Mouse (Mus musculus) kidney, adult 2 months (tissue): ENCODE measurements at regions not wholly inside any gene's neighbourhood (a gene's known extent, or its start where the extent isn't known, plus 50 kb on each side); places are given as distances from the start of the nearest gene placed in this dataset.

ENCODE experiments used
- CTCF ChIP-seq: fragments of 200-500 bp; conservative IDR thresholded peaks from 2 replicates; pipeline ENCODE4 v1.5.1; 2011; ENCODE audit warnings: low read depth, mild to moderate bottlenecking, control low read depth, low read length, moderate library complexity, mixed read lengths; ENCODE audit not compliant: insufficient read depth, insufficient read length
- POLR2A ChIP-seq: fragments of 200-500 bp; IDR thresholded peaks from one replicate; pipeline ENCODE4 v1.6.1; 2011; ENCODE audit warnings: low read depth, low read length, control low read depth

DNA sequence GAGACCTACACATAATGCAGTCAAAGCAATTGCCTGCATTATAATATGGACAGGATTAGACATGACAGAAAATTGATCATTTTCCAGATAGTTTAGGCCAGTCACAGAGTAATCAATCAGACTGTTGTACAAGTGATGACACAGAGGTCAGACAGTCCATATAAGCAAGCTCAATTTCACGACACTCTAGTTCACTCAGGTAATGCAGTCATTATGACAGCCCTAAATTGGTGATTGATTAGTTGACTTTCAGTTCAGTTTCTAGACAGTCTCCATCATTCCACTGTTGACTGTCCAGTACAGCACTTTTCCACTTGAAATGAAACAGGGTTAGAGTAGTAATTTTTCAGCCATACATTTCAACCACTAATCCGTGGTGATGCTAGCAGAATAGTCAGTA is 620.5 kb upstream of the B3galt2 start:
- TF ChIP-seq CTCF (no peak), POLR2A (no peak)
